8 mouse cellular contexts compared by ENCODE assay signal in the genomic region with DNA sequence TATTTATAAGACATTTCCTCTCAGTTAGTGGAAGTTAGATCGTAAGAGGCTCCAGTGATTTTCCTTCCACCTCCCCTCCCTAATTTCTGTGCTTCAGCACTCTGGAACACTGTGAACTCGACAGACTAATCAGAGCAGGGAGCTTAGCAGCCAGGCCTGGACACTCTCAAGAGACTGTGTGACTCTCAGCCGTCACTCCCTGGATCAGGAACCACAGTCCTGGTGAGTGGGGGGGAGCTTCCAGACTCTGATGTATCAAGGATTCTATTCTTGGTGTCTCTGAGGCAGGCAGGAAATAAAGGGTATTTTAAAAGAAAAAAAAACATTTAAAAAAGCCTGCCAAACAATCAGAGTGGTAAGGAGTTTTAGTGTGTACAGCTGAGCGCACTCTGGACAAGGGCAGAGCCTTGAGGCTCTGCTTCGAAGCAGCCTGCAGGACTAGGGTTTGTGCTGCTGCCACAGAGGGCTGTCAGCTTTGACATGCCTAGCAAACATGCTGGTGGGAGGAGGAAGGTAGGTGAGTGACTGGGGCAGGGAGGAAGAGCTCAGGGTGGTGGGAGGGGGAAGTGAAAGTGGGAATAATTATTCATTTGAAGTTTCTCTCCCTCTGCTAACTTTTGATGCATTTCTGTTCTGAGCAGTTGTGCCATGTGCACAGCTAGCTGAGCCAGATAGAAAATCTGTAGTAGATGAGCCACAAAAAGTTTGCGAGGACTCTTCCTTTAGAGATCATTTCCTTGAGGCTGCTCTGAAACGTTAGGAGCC.
A peak's percentile ranks its signal among the peaks of the same experiment; 100 is the strongest.
DNase-seq lines count a peak whose midpoint lies in the region; ATAC-seq and TF ChIP-seq lines count a peak whose summit lies in the region.

No protein-coding gene starts in this region.

- no peak overlapping the region for H3K27ac ChIP-seq in forebrain, embryonic 13.5 days
- peak overlapping the region; percentile 80 for H3K27ac ChIP-seq in layer of hippocampus, adult 2 months
- H3K27ac ChIP-seq in lung, embryonic 14.5 days (ENCODE audit: low read depth), result peak overlapping the region; percentile 80; the same call in 1 of the 2 replicates

- no peak for TF ChIP-seq CTCF in layer of hippocampus, adult 2 months (conservative IDR thresholded peaks at IDR 0.05)
- TF ChIP-seq CTCF in lung, embryonic 14.5 days (IDR thresholded peaks at IDR 0.05; ENCODE audit: low read depth), result no peak

- peaks cover 15% of the 10 kb centered on the region for H3K4me1 ChIP-seq in forebrain, embryonic 13.5 days
- peaks cover 7% of the 10 kb centered on the region; the same call in 1 of the 2 replicates for H3K4me1 ChIP-seq in lung, embryonic 14.5 days (ENCODE audit: insufficient read depth)

- H3K4me3 ChIP-seq in forebrain, embryonic 13.5 days, result no peak overlapping the region
- peak overlapping the region; percentile 40 for H3K4me3 ChIP-seq in layer of hippocampus, adult 2 months
- H3K4me3 ChIP-seq in lung, embryonic 14.5 days (ENCODE audit: low read depth, low read length), result no peak overlapping the region

- 35% methylated on average over 7 of the region's 7 CpGs for WGBS in forebrain, embryonic 13.5 days
- WGBS in lung, embryonic 14.5 days, result 17% methylated on average over 7 of the region's 7 CpGs

- ATAC-seq in forebrain, embryonic 13.5 days, result peak; percentile 63; the same call in 1 of the 2 replicates
- ATAC-seq in lung, embryonic 14.5 days (ENCODE audit: insufficient read depth), result peak; percentile 79

- no peaks in the 10 kb centered on the region for H3K36me3 ChIP-seq in forebrain, embryonic 13.5 days (ENCODE audit: poor library complexity, severe bottlenecking)
- H3K36me3 ChIP-seq in lung, embryonic 14.5 days (ENCODE audit: insufficient read depth), result no peaks in the 10 kb centered on the region

- peak overlapping the region; percentile 30; the same call in 1 of the 2 replicates for H3K9ac ChIP-seq in forebrain, embryonic 13.5 days
- H3K9ac ChIP-seq in lung, embryonic 14.5 days, result no peak overlapping the region; the same call in 1 of the 2 replicates

- no peak overlapping the region for H3K4me2 ChIP-seq in forebrain, embryonic 13.5 days
- peak overlapping the region; percentile 37; the same call in 1 of the 2 replicates for H3K4me2 ChIP-seq in lung, embryonic 14.5 days

- peak; percentile 51 for DNase-seq in 3134 (ENCODE audit: extremely low read depth, insufficient read length, low spot score)
- DNase-seq in adrenal gland, adult (ENCODE audit: inconsistent age in 2 of 2, low spot score in 1 of 2), result peak; percentile 74 to 92
- peak; percentile 83 to 87 for DNase-seq in heart, postnatal 10 days
- DNase-seq in layer of hippocampus, adult 2 months (ENCODE audit: low spot score in 2 of 2), result peak; percentile 7 to 20
- peak; percentile 55 for DNase-seq in lung, embryonic 14.5 days
- DNase-seq in skeletal muscle tissue, adult 2 months (ENCODE audit: low read depth, low spot score), result peak; percentile 93
- no peak for DNase-seq in cerebellum, adult 9-10 months

- H3K27me3 ChIP-seq in forebrain, embryonic 13.5 days, result no peaks in the 10 kb centered on the region
- no peaks in the 10 kb centered on the region for H3K27me3 ChIP-seq in lung, embryonic 14.5 days (ENCODE audit: insufficient read depth, low read length)

- intact Hi-C loops in heart, postnatal 10 days (cut with DNase I), result loop anchor here (1.0 to 10.0 kb wide), 2 partner anchors 30 to 211 kb away; no protein-coding TSS in a partner anchor

- no peaks in the 10 kb centered on the region for H3K9me3 ChIP-seq in forebrain, embryonic 13.5 days (replicated peaks)
- no peaks in the 10 kb centered on the region for H3K9me3 ChIP-seq in lung, embryonic 14.5 days (ENCODE audit: low read depth, low read length)
